Mouse (Mus musculus) liver, embryonic 14.5 days (tissue): ENCODE data around the gene Vapa.

Source experiments
- CTCF ChIP-seq: IDR thresholded peaks from 2 replicates; pipeline ENCODE4 v1.5.1; 2016; ENCODE audit warnings: antibody characterized with exemption, low read depth, control low read depth
- EP300 ChIP-seq: IDR thresholded peaks from 2 replicates; pipeline ENCODE4 v1.6.1; 2016; ENCODE audit warnings: antibody characterized with exemption, low read depth

GRCm38 (mm10) chr17:65615678-65616077, 2.3 kb upstream of the Vapa start:
- TF ChIP-seq CTCF (no peak), EP300 (no peak)
